Mouse (Mus musculus) c-Kit-positive CD71-positive TER-119-negative erythroid progenitor cells, embryonic 14.5 days (primary cell): ENCODE measurements around the gene Zcwpw1.

Experiments used
- DNase-seq: peaks from one replicate; pipeline ENCODE4 v3.0.0-alpha.2; 2013; ENCODE audit warnings: low read depth

The Zcwpw1 gene

DNA sequence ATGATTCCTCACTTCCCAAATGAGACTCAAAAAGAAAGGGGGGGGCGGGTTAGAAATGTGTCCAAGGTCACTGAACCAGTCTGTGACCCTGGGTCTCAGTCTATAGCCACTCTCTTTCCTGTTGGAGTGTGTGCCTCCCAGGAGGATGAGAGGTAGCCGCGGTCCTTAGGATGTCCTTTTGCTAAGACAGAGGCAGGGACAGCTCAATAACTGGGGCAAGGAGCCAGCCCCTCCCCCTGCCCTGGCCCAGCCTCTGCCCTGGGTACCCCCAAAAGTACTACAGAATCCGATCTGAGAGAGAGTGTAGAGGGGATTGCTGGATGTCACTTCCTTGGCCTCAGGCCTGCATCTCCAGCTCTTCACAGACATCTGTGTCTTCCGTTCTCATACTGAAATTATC, 32.2 kb upstream of the Zcwpw1 start:
- DNase-seq, result no peak

GRCm38 (mm10) chr5:137756106-137756505, 31.5 kb upstream of the Zcwpw1 start:
- DNase-seq, result no peak

DNA sequence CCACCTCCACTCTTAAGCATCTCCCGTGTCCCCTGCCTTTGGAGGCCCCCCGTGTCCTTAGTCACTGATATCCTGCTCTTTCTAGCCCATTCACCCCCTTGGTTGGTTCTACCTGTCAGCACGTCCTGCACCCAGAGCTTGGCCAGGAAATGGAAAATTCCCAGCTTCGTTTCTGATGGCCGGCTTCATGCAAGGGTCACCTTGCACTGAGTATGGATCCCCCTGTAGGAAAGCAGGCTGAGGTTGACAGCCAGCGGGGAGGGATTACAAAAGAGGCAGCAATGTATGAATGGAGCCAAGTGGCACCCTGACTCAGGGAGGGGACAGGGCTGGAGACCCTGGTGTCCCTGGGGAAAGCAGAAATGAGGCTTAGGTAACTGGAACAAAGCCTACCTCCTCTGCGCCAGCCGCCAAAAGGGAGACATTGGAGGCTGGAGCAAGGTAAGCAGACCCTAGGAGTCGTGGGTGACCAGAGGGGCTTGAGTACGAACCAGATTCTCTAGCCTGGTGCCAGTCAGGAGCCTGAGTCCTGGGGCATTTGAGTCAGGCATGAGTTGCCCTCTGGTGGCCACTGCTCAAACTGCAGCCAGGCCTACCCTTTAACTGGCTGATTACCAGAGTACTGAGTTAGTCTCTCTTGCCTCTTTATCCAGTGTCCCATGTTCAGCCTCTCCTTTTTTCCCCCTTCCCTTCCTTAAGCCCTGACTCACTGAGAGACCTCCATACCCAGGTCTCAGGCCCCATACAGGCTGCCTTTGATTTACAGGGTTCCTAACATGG, 30.5 kb upstream of the Zcwpw1 start:
- peak; percentile 81 for DNase-seq

DNA sequence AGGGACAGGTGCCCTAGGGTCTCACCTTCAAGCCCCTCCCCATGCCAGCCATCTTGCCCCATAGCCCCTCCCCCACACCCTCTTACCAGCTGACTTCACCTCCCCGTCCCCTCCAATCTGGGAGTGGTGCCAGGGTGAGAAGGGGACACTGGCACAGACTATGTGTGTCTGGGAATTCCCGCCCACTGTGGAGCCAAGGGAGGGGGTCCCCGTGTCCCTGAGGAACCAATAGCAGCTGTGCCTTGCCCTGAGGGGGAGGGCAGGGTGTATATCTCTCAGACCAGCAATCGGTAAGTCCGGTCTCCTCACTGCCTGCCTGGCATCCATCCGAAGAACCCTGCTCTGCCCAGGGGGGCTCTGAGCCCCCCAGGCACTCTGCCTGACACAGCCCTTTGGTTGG, 29.7 kb upstream of the Zcwpw1 start:
- no peak for DNase-seq

- no peak for DNase-seq
Measured at GRCm38 (mm10) chr5:137758921-137759534, 28.6 kb upstream of the Zcwpw1 start.

DNA sequence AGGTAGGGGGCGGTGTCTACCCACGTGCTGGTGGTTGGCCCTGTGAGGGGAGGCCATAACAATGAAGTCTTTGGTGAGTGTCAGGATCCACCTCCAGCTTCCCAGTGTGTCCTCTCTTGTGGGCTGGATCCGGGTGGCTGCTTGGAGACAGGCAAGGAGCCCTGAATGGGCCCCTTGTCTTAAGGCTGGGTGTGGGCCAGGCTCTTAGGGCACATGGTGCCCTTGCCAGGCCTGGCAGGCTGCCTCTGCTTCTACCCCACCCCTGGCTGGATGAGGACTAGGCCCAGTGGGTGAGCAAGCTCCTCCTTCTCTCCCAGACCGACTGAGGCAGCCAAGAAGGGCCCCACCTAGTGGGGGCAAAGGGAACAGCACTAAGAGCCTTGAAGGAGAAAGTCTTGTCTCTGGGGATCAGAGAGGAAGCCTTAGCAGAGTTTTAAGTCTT, 27.6 kb upstream of the Zcwpw1 start:
- peak; percentile 81 for DNase-seq

DNA sequence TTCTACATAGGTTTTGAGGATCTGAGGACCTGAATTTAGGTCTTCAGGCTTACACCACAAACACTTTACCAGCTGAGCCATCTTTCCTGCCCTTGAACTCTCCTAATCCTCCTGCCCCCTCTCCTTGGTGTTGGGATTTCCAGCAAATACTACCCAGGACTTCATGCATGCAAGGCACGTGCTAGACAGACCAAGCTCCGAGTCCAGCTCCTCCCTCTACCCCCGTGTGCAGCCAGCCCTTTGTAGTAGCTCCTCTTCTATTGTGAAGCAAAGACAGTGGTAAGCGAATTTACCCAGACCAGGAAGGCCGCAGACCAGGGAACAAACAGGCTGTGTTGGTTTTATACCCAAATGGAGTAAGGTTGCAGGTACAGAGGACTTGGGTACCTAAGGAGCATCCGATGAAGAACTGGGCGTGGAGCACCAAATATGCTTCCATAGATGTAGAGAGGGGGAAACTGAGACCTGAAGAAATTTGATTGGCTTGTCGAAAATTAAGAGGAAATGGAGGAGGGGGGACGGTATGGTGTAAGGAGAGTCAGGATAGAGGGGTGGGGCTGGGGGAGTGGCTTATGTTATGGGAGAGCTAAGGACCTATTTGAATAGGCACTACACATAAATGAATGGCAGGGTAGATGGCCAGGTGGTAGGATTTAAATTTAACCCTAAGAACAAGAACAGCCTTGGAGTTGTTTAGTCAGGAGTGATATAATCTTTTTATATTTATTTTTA, 22.8 kb upstream of the Zcwpw1 start:
- DNase-seq, result no peak

DNA sequence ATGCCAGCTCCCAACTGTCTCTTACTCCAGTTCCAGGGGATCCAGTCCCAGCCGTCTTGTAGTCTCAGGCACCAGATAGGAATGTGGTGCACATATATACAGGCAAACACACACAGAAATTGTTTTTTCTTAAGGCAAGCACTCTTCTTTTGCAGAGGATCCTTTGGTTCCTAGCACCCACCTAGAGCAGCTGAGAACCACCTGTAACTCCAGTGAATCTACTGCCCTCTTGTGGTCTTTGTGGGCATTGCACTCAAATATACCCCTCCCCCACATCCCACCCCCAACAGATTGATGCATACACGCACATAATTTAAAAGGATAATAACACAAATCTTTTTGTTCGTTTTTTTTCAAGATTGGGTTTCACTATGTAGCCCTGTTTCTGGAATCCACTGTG, 21.3 kb upstream of the Zcwpw1 start:
- no peak for DNase-seq

DNA sequence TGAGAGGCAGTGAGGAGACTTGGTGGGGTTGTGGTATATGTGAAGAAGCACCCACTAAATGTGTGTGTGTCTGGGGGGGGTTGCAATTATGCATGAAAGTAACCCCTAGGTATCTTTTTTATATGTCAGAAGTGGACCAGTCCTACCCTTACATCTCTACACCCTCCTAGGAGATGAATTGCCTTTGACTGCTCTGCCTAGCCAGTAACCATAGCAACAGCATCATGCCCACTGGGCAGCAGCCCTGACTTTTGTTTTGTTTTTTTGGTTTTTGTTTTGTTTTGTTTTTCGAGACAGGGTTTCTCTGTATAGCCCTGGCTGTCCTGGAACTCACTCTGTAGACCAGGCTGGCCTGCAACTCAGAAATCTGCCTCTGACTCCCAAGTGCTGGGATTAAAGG, 19.1 kb upstream of the Zcwpw1 start:
- no peak for DNase-seq

DNA sequence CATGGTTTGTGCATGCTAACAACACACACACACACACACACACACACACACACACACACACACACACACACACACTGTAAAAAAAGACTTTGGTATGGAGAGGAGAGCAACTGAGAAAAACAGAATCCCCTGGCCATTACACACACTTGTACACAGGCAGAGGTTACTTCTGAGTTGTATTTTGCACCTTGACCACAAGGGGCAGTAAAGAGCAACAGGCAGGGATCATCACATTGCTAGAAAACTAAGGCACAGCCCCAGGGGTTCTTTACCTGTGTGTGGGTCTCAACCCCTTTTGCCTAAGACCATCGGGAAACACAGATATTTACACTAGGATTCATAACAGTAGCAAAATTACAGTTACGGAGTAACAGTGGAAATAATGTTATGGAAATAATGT, 16.9 kb upstream of the Zcwpw1 start:
- peak; percentile 74 for DNase-seq

DNA sequence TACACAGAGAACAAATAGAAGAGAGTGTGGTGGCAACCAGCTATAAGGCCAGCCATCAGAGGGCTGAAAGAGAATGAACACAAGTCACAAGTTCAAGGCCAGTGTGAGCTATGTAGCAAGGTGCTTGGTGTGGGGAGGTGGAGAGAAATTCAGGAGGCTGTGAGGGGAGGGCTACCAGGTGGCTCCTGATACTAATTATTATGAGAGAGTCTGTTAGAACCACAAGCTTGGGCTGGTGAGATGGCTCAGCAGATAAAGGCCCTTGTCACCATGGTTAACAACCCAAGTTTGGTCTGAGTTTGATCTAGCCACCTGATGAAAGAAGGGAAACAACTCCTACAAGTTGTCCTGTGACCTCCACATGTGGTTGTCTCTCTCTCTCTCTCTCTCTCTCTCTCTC, 14.8 kb upstream of the Zcwpw1 start:
- no peak for DNase-seq

DNA sequence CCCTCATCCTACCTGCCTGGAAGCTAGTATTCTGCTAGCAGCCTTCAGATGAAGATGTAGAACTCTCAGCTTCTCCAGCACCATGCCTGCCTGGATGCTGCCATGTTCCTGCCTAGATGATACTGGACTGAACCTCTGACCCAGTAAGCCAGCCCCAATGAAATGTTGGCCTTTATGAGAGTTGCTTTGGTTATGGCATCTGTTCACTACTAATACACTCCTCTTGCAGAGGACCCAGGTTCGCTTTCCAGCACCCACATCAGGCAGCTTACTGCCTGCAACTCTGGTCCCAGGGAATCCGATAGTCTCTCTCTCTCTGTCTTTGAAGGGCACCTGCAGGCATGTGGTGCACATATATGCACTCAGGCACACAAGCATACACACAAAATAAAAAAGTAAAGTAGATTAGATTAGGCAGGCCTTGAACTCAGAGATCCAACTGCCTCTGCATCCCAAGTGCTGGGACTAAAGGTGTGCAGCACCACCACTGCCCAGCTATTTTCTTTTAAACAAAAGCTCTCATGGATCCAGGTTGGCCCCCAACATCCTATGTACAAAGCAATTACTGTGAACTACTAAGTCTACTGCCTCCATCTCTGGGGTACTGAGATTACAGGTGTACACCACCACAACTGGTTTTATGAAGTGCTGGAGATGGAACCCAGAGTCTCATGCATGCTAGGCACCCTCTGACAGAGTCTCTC, 11.9 kb upstream of the Zcwpw1 start:
- no peak for DNase-seq

DNA sequence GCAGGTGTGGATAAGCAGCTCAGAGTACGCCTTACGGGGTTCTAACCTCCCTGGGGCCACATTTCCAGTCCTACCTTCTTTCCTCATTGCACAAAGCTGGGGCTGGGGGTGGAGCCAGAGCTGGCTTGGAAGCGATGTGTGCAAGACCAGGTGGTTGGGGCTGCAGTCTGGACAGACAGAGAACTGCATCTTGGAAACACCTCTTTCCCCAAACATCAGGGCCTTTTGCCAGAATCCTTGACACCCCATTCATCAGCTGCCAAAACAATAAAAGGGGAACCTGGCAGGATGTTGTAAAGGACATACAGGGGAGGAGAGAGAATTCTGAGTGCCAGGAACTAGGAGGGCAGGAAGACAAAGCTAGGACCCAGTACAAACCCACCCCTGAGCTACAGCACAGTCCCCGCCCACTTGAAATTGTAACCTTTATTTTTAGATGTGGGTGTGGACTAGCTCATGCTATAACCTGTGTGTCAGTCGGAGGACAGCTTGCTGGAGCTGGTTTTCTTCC, 11.1 kb upstream of the Zcwpw1 start:
- DNase-seq, result no peak

- no peak for DNase-seq
Measured at GRCm38 (mm10) chr5:137777267-137777845, 10.2 kb upstream of the Zcwpw1 start.

DNA sequence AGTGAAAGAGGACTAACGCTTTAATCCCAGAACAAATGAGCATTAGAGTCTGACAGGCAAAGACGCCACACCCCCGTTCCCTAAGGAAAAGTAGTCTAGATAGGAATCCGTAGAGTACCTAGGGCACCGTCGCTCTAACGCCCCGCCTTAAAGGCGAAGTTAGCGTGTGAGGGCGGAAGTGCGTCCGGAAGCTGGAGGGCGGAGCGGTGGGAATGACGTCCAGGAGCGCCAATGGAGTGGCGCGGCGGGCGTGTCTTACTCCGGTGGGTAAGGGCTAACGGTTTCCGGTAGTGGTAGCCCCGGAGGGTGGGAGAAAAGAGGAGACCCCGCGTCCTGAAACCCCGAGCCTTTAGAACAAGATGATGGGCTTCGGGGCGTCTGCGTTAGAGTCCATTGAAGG, 9.0 kb upstream of the Zcwpw1 start, which contains the start of gene Ppp1r35:
Gene Ppp1r35 (plus strand): TSS at position 215 of the 400 bp plus-strand sequence.
- DNase-seq, result peak; percentile 94

DNA sequence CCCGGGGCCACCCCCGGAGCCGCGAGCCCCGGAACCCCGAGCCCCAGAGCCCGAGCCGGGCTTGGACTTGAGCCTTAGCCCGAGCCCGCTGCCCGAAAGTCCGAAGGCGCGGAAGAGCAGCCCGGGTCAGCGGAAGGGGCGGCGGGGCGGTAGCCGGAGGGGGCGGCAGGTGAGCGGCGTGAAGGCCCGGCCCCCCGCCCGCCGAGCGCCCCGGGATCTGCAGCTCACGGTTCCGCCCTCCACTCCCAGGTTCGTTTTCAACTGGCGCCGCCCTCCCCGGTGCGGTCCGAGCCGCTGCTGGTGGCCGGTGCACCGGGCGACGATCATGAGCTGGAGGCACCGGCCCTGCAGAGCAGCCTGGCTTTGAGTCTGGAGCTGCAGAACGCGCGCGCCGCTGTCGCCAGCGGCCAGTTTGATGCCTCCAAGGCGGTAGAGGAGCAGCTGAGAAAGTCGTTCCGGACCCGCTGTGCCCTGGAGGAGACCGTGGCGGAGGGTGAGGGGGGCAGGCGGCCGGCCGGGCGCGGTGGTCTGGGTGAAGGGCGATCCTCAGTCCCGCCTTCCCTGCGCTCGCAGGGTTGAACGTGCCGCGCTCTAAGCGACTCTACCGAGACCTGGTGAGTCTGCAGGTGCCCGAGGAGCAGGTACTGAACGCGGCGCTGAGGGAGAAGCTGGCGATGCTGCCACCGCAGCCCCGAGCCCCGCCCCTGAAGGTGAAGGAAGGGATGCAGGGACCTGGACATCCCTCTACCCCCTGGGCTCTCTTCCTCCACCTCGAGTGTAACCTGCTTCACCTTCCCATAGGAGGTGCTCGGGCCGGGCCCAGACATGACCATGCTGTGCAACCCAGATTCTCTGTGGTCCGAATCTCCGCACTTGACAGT, 8.3 kb upstream of the Zcwpw1 start:
- DNase-seq, result no peak

DNA sequence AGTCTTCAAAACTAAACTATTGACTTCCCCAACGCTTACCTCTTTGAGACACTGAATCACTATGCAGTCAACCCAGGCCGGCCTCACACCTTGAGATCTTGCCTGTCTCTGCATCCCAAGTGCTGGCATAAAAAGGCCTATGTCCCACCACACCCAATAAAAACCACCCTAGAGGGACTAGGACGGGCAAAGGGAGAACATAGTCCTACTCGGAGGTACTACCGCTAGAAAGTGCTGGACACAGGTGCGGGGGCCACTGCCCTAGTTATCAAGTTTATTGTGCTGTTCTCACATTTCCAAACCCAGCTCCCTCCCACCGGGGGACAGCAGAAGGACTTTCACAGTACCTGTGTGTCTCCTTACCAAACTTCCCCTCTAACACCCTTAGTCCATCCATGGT, 5.9 kb upstream of the Zcwpw1 start:
- DNase-seq, result no peak

GRCm38 (mm10) chr5:137782776-137783522, 4.6 kb upstream of the Zcwpw1 start:
- DNase-seq, result no peak

- DNase-seq, result no peak
Measured at GRCm38 (mm10) chr5:137783901-137784540, 3.6 kb upstream of the Zcwpw1 start.

GRCm38 (mm10) chr5:137784546-137784945, 3.1 kb upstream of the Zcwpw1 start:
- DNase-seq, result no peak
